Mouse (Mus musculus): ENCODE data around the gene Zfyve28. TPM values are rescaled to one million over a fixed set of nuclear protein-coding genes. Genes with fewer than 3 reads are reported as not detected.

Zfyve28 gene
- polyA plus RNA-seq, 1 experiment = 3.0 TPM

- H3K4me1 ChIP-seq (ENCODE audit: control insufficient read depth, insufficient read depth, low read length) = no peaks in the 10 kb centered on the region
- no peak overlapping the region for H3K27ac ChIP-seq (ENCODE audit: control insufficient read depth, insufficient read depth, low read depth, low read length, poor library complexity)
- no peak for TF ChIP-seq CTCF (IDR thresholded peaks at IDR 0.05; ENCODE audit: control insufficient read depth, insufficient read depth, low read length)
- no peak for TF ChIP-seq POLR2A (IDR thresholded peaks at IDR 0.05; ENCODE audit: borderline replicate concordance, control insufficient read depth, low read depth, low read length)
- WGBS = 64% methylated on average over 5 of the region's 5 CpGs
- no peak overlapping the region for H3K4me3 ChIP-seq (replicated peaks; ENCODE audit: control insufficient read depth, low read depth, low read length)
These were observed 112.9 kb downstream of the Zfyve28 start for GRCm38 (mm10) chr5:34175403-34175694.

- Histone ChIP-seq H3K4me1 (ENCODE audit: control insufficient read depth, insufficient read depth, low read length) (no peaks in the 10 kb centered on the region), H3K27ac (ENCODE audit: control insufficient read depth, insufficient read depth, low read depth, low read length, poor library complexity) (no peak overlapping the region), H3K4me3 (replicated peaks; ENCODE audit: control insufficient read depth, low read depth, low read length) (no peak overlapping the region)
- TF ChIP-seq CTCF (IDR thresholded peaks at IDR 0.05; ENCODE audit: control insufficient read depth, insufficient read depth, low read length) (no peak), POLR2A (IDR thresholded peaks at IDR 0.05; ENCODE audit: borderline replicate concordance, control insufficient read depth, low read depth, low read length) (no peak)
- 86% methylated on average over 5 of the region's 5 CpGs for WGBS
These were observed 113.5 kb downstream of the Zfyve28 start for GRCm38 (mm10) chr5:34174550-34175402.

GRCm38 (mm10) chr5:34174021-34174420, 114.2 kb downstream of the Zfyve28 start:
- WGBS = 87% methylated on average over 2 of the region's 2 CpGs
- Histone ChIP-seq H3K4me3 (replicated peaks; ENCODE audit: control insufficient read depth, low read depth, low read length) (no peak overlapping the region), H3K4me1 (ENCODE audit: control insufficient read depth, insufficient read depth, low read length) (no peaks in the 10 kb centered on the region), H3K27ac (ENCODE audit: control insufficient read depth, insufficient read depth, low read depth, low read length, poor library complexity) (no peak overlapping the region)
- TF ChIP-seq POLR2A (IDR thresholded peaks at IDR 0.05; ENCODE audit: borderline replicate concordance, control insufficient read depth, low read depth, low read length) (no peak), CTCF (IDR thresholded peaks at IDR 0.05; ENCODE audit: control insufficient read depth, insufficient read depth, low read length) (no peak)

- Histone ChIP-seq H3K27ac (ENCODE audit: control insufficient read depth, insufficient read depth, low read depth, low read length, poor library complexity) (no peak overlapping the region), H3K4me3 (replicated peaks; ENCODE audit: control insufficient read depth, low read depth, low read length) (no peak overlapping the region), H3K4me1 (ENCODE audit: control insufficient read depth, insufficient read depth, low read length) (no peaks in the 10 kb centered on the region)
- WGBS = 45% methylated on average over 4 of the region's 4 CpGs
- TF ChIP-seq CTCF (IDR thresholded peaks at IDR 0.05; ENCODE audit: control insufficient read depth, insufficient read depth, low read length) (no peak), POLR2A (IDR thresholded peaks at IDR 0.05; ENCODE audit: borderline replicate concordance, control insufficient read depth, low read depth, low read length) (no peak)
These were observed 117.5 kb downstream of the Zfyve28 start for GRCm38 (mm10) chr5:34170726-34171125.

- H3K4me3 ChIP-seq (replicated peaks; ENCODE audit: control insufficient read depth, low read depth, low read length) = no peak overlapping the region
- TF ChIP-seq POLR2A (IDR thresholded peaks at IDR 0.05; ENCODE audit: borderline replicate concordance, control insufficient read depth, low read depth, low read length) (no peak), CTCF (IDR thresholded peaks at IDR 0.05; ENCODE audit: control insufficient read depth, insufficient read depth, low read length) (no peak)
- peak overlapping the region; percentile 76 for H3K27ac ChIP-seq (ENCODE audit: control insufficient read depth, insufficient read depth, low read depth, low read length, poor library complexity)
- H3K4me1 ChIP-seq (ENCODE audit: control insufficient read depth, insufficient read depth, low read length) = no peaks in the 10 kb centered on the region
- WGBS = 48% methylated on average over 3 of the region's 3 CpGs
These were observed 118.3 kb downstream of the Zfyve28 start for GRCm38 (mm10) chr5:34169954-34170353.

- WGBS = under 1% methylated on average over 57 of the region's 57 CpGs
- peak within 1 kb of the TSS; percentile 90 for H3K27ac ChIP-seq (ENCODE audit: control insufficient read depth, insufficient read depth, low read depth, low read length, poor library complexity)
- H3K4me3 ChIP-seq (replicated peaks; ENCODE audit: control insufficient read depth, low read depth, low read length) = peak within 1 kb of the TSS; percentile 89
- TF ChIP-seq POLR2A (IDR thresholded peaks at IDR 0.05; ENCODE audit: borderline replicate concordance, control insufficient read depth, low read depth, low read length) = peak; percentile 80
- TF ChIP-seq CTCF (IDR thresholded peaks at IDR 0.05; ENCODE audit: control insufficient read depth, insufficient read depth, low read length) = 0 out of 2 replicates have a peak, but pooled peaks have one; percentile 5
- H3K4me1 ChIP-seq (ENCODE audit: control insufficient read depth, insufficient read depth, low read length) = no peaks in the 10 kb centered on the region; the same call in 1 of the 2 replicates
These were observed 119.0 kb downstream of the Zfyve28 start, which contains the start of the genes Poln and Haus3 for GRCm38 (mm10) chr5:34168950-34169891. Poln (minus strand) TSS chr5:34169448. Haus3 (minus strand) TSS chr5:34169527.

GRCm38 (mm10) chr5:34167857-34168256, 120.4 kb downstream of the Zfyve28 start:
- H3K4me1 ChIP-seq (ENCODE audit: control insufficient read depth, insufficient read depth, low read length) = no peaks in the 10 kb centered on the region; the same call in 1 of the 2 replicates
- WGBS = 70% methylated on average over 4 of the region's 4 CpGs
- TF ChIP-seq POLR2A (IDR thresholded peaks at IDR 0.05; ENCODE audit: borderline replicate concordance, control insufficient read depth, low read depth, low read length) = no peak
- TF ChIP-seq CTCF (IDR thresholded peaks at IDR 0.05; ENCODE audit: control insufficient read depth, insufficient read depth, low read length) = no peak
- no peak overlapping the region for H3K4me3 ChIP-seq (replicated peaks; ENCODE audit: control insufficient read depth, low read depth, low read length)
- H3K27ac ChIP-seq (ENCODE audit: control insufficient read depth, insufficient read depth, low read depth, low read length, poor library complexity) = no peak overlapping the region

- no peak overlapping the region for H3K27ac ChIP-seq (ENCODE audit: control insufficient read depth, insufficient read depth, low read depth, low read length, poor library complexity)
- WGBS = 28% methylated on average over 4 of the region's 4 CpGs
- H3K4me3 ChIP-seq (replicated peaks; ENCODE audit: control insufficient read depth, low read depth, low read length) = no peak overlapping the region
- TF ChIP-seq CTCF (IDR thresholded peaks at IDR 0.05; ENCODE audit: control insufficient read depth, insufficient read depth, low read length) = no peak
- TF ChIP-seq POLR2A (IDR thresholded peaks at IDR 0.05; ENCODE audit: borderline replicate concordance, control insufficient read depth, low read depth, low read length) = no peak
- H3K4me1 ChIP-seq (ENCODE audit: control insufficient read depth, insufficient read depth, low read length) = no peaks in the 10 kb centered on the region; the same call in 1 of the 2 replicates
These were observed 122.5 kb downstream of the Zfyve28 start for GRCm38 (mm10) chr5:34165793-34166192.
